ENCODE assay signal across 9 mouse cellular contexts in the genomic region with DNA sequence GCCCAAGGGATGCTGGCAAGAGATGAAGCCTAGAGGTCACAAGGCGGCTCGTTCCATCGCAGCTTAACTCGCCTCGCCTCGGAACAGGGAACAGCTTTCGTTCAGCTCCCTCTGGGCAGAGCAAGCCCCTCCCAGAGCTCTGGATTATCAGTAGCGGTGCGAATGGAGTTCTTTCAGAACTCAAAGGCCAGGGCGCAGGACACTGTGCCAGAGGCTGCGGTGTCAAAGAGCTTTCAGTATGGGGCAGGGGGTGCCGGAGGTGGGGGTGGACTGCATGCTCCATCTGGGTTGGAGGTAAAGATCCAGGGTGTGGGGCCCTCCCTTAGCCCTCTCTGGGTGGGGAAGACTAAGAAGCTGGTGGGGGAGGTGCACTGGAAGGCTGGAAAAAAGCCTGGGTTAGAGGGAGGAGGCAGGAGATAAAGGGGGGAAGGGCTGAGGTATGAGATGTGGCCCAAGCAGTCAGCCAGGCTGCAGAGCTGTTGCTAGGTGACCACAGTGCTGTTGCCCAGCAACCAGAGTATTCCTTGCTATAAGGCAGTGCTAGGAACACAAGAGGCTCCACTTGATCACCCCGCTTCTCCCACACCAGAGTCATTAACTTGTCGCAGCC. TPM values are rescaled to one million over a fixed set of nuclear protein-coding genes. Genes with fewer than 3 reads are reported as not detected.
DNase-seq lines count a peak whose midpoint lies in the region; ATAC-seq and TF ChIP-seq lines count a peak whose summit lies in the region.
"Had no signal": no experiment of that assay in that cellular context is flagged by ENCODE, and none has a peak within 500 bp of the region (broad histone marks: within the 10 kb centered on the region; RNA-seq: fewer than 3 reads in every experiment).

No protein-coding gene starts in this region.

- H3K9ac ChIP-seq in hindbrain, embryonic 11.5 days (ENCODE audit: low read depth, low read length): peak overlapping the region; percentile 29

- WGBS in cerebellum, adult 2 months: 6% methylated on average over 14 of the region's 14 CpGs
- under 1% methylated on average over 14 of the region's 14 CpGs for WGBS in hindbrain, embryonic 11.5 days

- peak overlapping the region; percentile 45 for H3K4me2 ChIP-seq in hindbrain, embryonic 11.5 days (replicated peaks; ENCODE audit: low read depth, low read length)

- no peak for TF ChIP-seq CTCF in cerebellum, adult 2 months (IDR thresholded peaks at IDR 0.05; ENCODE audit: borderline replicate concordance, insufficient read depth, low read depth, low read length)

- peak overlapping the region; percentile 20 for H3K27ac ChIP-seq in cerebellum, adult 2 months (ENCODE audit: insufficient read depth, low read length)
- H3K27ac ChIP-seq in hindbrain, embryonic 11.5 days (ENCODE audit: low read depth, low read length): peak overlapping the region; percentile 98

- peak overlapping the region; percentile 17 for H3K4me3 ChIP-seq in cerebellum, adult 2 months (replicated peaks; ENCODE audit: insufficient read depth, low read depth, low read length)
- H3K4me3 ChIP-seq in hindbrain, embryonic 11.5 days (ENCODE audit: low read depth, low read length): peak overlapping the region; percentile 15; the same call in 1 of the 2 replicates

- no peaks in the 10 kb centered on the region for H3K9me3 ChIP-seq in hindbrain, embryonic 11.5 days (ENCODE audit: control insufficient read depth, low read length)

- no peaks in the 10 kb centered on the region for H3K36me3 ChIP-seq in hindbrain, embryonic 11.5 days (ENCODE audit: control insufficient read depth, insufficient read depth, low read length)

- DNase-seq in MN1 (ENCODE audit: low spot score): peak; percentile 95
- peak; percentile 56 to 72 for DNase-seq in cerebellum, adult 2 months
- peak; percentile 91 for DNase-seq in forelimb bud, embryonic 11.5 days (ENCODE audit: low read depth, low spot score)
- peak; percentile 94 for DNase-seq in hindbrain, embryonic 11.5 days (ENCODE audit: low spot score)
- peak; percentile 68 to 89 for DNase-seq in layer of hippocampus, postnatal 14 days (ENCODE audit: low spot score in 2 of 2)
- DNase-seq in lung, postnatal 4 days: peak; percentile 51 to 75
- peak; percentile 74 for DNase-seq in right cerebral cortex, postnatal 4 days

- H3K4me1 ChIP-seq in cerebellum, adult 2 months (ENCODE audit: control insufficient read depth, insufficient read depth, low read length): peaks cover 19% of the 10 kb centered on the region
- H3K4me1 ChIP-seq in hindbrain, embryonic 11.5 days (replicated peaks; ENCODE audit: control insufficient read depth, insufficient read depth, low read length): peaks cover 19% of the 10 kb centered on the region

- no peaks in the 10 kb centered on the region for H3K27me3 ChIP-seq in cerebellum, adult 2 months (ENCODE audit: control insufficient read depth, insufficient read depth, low read length)
- H3K27me3 ChIP-seq in hindbrain, embryonic 11.5 days (ENCODE audit: control insufficient read depth, insufficient read depth, low read length): no peaks in the 10 kb centered on the region
- H3K27me3 ChIP-seq: Patski had no signal

- no peak for TF ChIP-seq POLR2A in cerebellum, adult 2 months (IDR thresholded peaks at IDR 0.05; ENCODE audit: borderline replicate concordance, insufficient read depth, low read length)

- ATAC-seq in hindbrain, embryonic 11.5 days (ENCODE audit: low FRiP score): peak; percentile 98
- no peak for ATAC-seq in erythroid progenitor cell, adult 5-6 weeks (replicated peaks; ENCODE audit: low FRiP score, poor library complexity, severe bottlenecking)
- ATAC-seq: Patski had no signal

RNA-seq across cellular contexts. Expression of a gene that starts 9.1 kb away (rescaled TPM):
- polyA plus RNA-seq in cerebellum, adult 2 months (2012; rRNA removed): 97.4 and 107 TPM in 2 replicates
- polyA plus RNA-seq in hindbrain, embryonic 11.5 days (2014; fragmentation: Nextera tagmentation; extraction: Ambion mirVana): 114 and 124 TPM in 2 replicates
- 100 to 1,000 TPM; 172 to 180 TPM for total RNA-seq in layer of hippocampus, postnatal 14 days (2021)
- total RNA-seq in erythroid progenitor cell, adult 5-6 weeks (2015; ENCODE audit: low replicate concordance): 2.9 and 6.8 TPM in 2 replicates
- 1.4 and 3.7 TPM in 2 replicates for total RNA-seq in erythroid progenitor cell, adult 5-6 weeks (2017; ENCODE audit: low replicate concordance)

RNA-seq across cellular contexts. Expression of a gene that starts 9.8 kb away (rescaled TPM):
- 102 and 105 TPM in 2 replicates for polyA plus RNA-seq in cerebellum, adult 2 months (2012; rRNA removed)
- 6.7 and 8.6 TPM in 2 replicates for polyA plus RNA-seq in hindbrain, embryonic 11.5 days (2014; fragmentation: Nextera tagmentation; extraction: Ambion mirVana)
- total RNA-seq in layer of hippocampus, postnatal 14 days (2021): 10 to 100 TPM; 64.2 to 64.5 TPM
- total RNA-seq in erythroid progenitor cell, adult 5-6 weeks (2015; ENCODE audit: low replicate concordance): not detected in 2 replicates
- not detected in 2 replicates for total RNA-seq in erythroid progenitor cell, adult 5-6 weeks (2017; ENCODE audit: low replicate concordance)

RNA-seq across cellular contexts. Expression of a gene that starts 18.0 kb away (rescaled TPM):
- 215 and 239 TPM in 2 replicates for polyA plus RNA-seq in cerebellum, adult 2 months (2012; rRNA removed)
- 175 and 177 TPM in 2 replicates for polyA plus RNA-seq in hindbrain, embryonic 11.5 days (2014; fragmentation: Nextera tagmentation; extraction: Ambion mirVana)
- total RNA-seq in layer of hippocampus, postnatal 14 days (2021): 10 to 100 TPM; 76.0 to 86.5 TPM
- 47.8 and 48.7 TPM in 2 replicates for total RNA-seq in erythroid progenitor cell, adult 5-6 weeks (2015; ENCODE audit: low replicate concordance)
- 18.7 and 23.7 TPM in 2 replicates for total RNA-seq in erythroid progenitor cell, adult 5-6 weeks (2017; ENCODE audit: low replicate concordance)

RNA-seq across cellular contexts. Expression of a gene that starts 20.4 kb away (rescaled TPM):
- polyA plus RNA-seq in cerebellum, adult 2 months (2012; rRNA removed): 63.0 and 69.3 TPM in 2 replicates
- polyA plus RNA-seq in hindbrain, embryonic 11.5 days (2014; fragmentation: Nextera tagmentation; extraction: Ambion mirVana): 58.8 and 59.4 TPM in 2 replicates
- total RNA-seq in layer of hippocampus, postnatal 14 days (2021): 10 to 100 TPM; 52.0 to 54.6 TPM
- 16.3 and 22.0 TPM in 2 replicates for total RNA-seq in erythroid progenitor cell, adult 5-6 weeks (2015; ENCODE audit: low replicate concordance)
- total RNA-seq in erythroid progenitor cell, adult 5-6 weeks (2017; ENCODE audit: low replicate concordance): 1.4 and 37.6 TPM in 2 replicates

RNA-seq across cellular contexts. Expression of a gene that starts 27.6 kb away (rescaled TPM):
- polyA plus RNA-seq in cerebellum, adult 2 months (2012; rRNA removed): 70.6 and 76.9 TPM in 2 replicates
- 163 and 169 TPM in 2 replicates for polyA plus RNA-seq in hindbrain, embryonic 11.5 days (2014; fragmentation: Nextera tagmentation; extraction: Ambion mirVana)
- 10 to 100 TPM; 61.3 to 70.1 TPM for total RNA-seq in layer of hippocampus, postnatal 14 days (2021)
- total RNA-seq in erythroid progenitor cell, adult 5-6 weeks (2015; ENCODE audit: low replicate concordance): 28.8 and 75.0 TPM in 2 replicates
- total RNA-seq in erythroid progenitor cell, adult 5-6 weeks (2017; ENCODE audit: low replicate concordance): 37.1 and 46.5 TPM in 2 replicates

Comparison
In these comparisons a context has a peak if more than half of its experiments do, and no peak if none do; other contexts are left out.
1. RNA of a gene that starts 9.1 kb away (total RNA-seq): 172 to 180 TPM in layer of hippocampus, postnatal 14 days; 1.4 to 6.8 TPM in erythroid progenitor cell, adult 5-6 weeks; every median in the first group is over 10 times any median in the second.
2. RNA of a gene that starts 9.8 kb away (total RNA-seq): 64.2 to 64.5 TPM in layer of hippocampus, postnatal 14 days; not detected in erythroid progenitor cell, adult 5-6 weeks; every median in the first group is over 10 times any median in the second.
3. Peak in every context shown above with its lines, with median percentiles within 50 percentile points of each other: DNase-seq.